Mouse (Mus musculus): ENCODE data around the gene Iqgap1. TPM values are rescaled to one million over a fixed set of nuclear protein-coding genes. Genes with fewer than 3 reads are reported as not detected.

Gene Iqgap1
- total and polyA plus RNA-seq, 3 experiments: 20.6 to 87.9 (median 58.8) TPM

DNA sequence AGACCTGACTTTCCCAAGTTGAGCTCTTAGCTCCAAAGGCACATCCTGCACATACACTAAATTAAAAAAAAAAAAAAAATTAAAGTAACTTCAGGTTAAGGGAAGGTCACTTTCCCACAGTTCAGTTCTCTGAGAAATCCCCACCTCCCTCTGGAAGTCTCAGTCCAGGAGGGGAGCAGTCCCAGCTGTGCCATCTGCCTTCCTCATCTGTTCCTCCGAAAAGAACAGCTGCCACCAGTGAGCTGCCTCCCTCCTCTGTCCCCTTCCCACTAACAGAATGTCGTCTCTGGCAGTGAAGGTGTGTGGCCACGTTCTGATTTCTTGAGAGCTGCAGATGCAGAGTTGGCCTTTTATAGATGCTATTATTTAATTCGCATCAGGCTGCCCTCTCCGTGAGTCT lies 127.9 kb downstream of the Iqgap1 start:
- H3K4me1 ChIP-seq (ENCODE audit: control insufficient read depth in 1 of 2, insufficient read depth in 2 of 2, low read length in 2 of 2): peaks cover 15 to 46% of the 10 kb centered on the region in 2 experiments
- DNase-seq (ENCODE audit: low read depth, low spot score): no peak

GRCm38 (mm10) chr7:80696903-80697302 lies 128.9 kb downstream of the Iqgap1 start:
- no peaks in the 10 kb centered on the region for H3K79me2 ChIP-seq (ENCODE audit: control insufficient read depth, insufficient read depth, low read length, poor library complexity)
- peak overlapping the region; percentile 72 for H3K27ac ChIP-seq (ENCODE audit: control insufficient read depth, low read depth, low read length)
- H3K9ac ChIP-seq (ENCODE audit: control insufficient read depth, low read depth, low read length, poor library complexity, severe bottlenecking): peak overlapping the region; percentile 17; the same call in 1 of the 2 replicates
- H3K36me3 ChIP-seq (ENCODE audit: control insufficient read depth in 1 of 2, insufficient read depth in 2 of 2, low read length in 2 of 2): peaks cover 0 to 34% of the 10 kb centered on the region in 2 experiments; a peak in 2 of 4 replicates
- peaks cover 15 to 46% of the 10 kb centered on the region in 2 experiments for H3K4me1 ChIP-seq (ENCODE audit: control insufficient read depth in 1 of 2, insufficient read depth in 2 of 2, low read length in 2 of 2)
- no peaks in the 10 kb centered on the region for H3K27me3 ChIP-seq (ENCODE audit: control insufficient read depth in 1 of 2, insufficient read depth in 2 of 2, low read length in 2 of 2)
- peak overlapping the region; percentile 4 to 30; a peak in 2 of 4 replicates for H3K4me3 ChIP-seq (ENCODE audit: control insufficient read depth in 1 of 2, insufficient read depth in 1 of 2, low read depth in 2 of 2, low read length in 2 of 2)
- DNase-seq (ENCODE audit: low read depth, low spot score): peak; percentile 65
- H3K9me3 ChIP-seq (replicated peaks; ENCODE audit: insufficient read depth, low read length): no peaks in the 10 kb centered on the region
- TF ChIP-seq EP300 (IDR thresholded peaks at IDR 0.05; ENCODE audit: low read depth in 1 of 2, low read length in 2 of 2): peak; percentile 85 to 89
- TF ChIP-seq POLR2AphosphoS2 (IDR thresholded peaks at IDR 0.05; ENCODE audit: low read length): no peak
- TF ChIP-seq SMC3 (IDR thresholded peaks at IDR 0.05; ENCODE audit: low read depth, low read length): no peak
- peak; percentile 88 for TF ChIP-seq GATA1 (IDR thresholded peaks at IDR 0.05; ENCODE audit: low read depth, low read length)
- no peak for TF ChIP-seq RAD21 (IDR thresholded peaks at IDR 0.05; ENCODE audit: low read depth, low read length)
- peak; percentile 63; the same call in 1 of the 2 replicates for TF ChIP-seq MYB (IDR thresholded peaks at IDR 0.05; ENCODE audit: low read depth, low read length)
- TF ChIP-seq MEF2A (IDR thresholded peaks at IDR 0.05; ENCODE audit: extremely low read depth, insufficient replicate concordance, low read depth, low read length, poor library complexity, severe bottlenecking): peak; percentile 14; the same call in 1 of the 2 replicates
- TF ChIP-seq MXI1 (IDR thresholded peaks at IDR 0.05; ENCODE audit: low read depth, low read length): peak; percentile 48
- TF ChIP-seq JUND (IDR thresholded peaks at IDR 0.05; ENCODE audit: low read depth, low read length): no peak; the same call in 1 of the 2 replicates
- no peak for TF ChIP-seq HCFC1 (IDR thresholded peaks at IDR 0.05; ENCODE audit: low read depth, low read length)
- TF ChIP-seq MAFK (IDR thresholded peaks at IDR 0.05; ENCODE audit: borderline replicate concordance, low read depth, low read length): peak; percentile 31; the same call in 1 of the 2 replicates
- peak; percentile 63; the same call in 1 of the 2 replicates for TF ChIP-seq RCOR1 (IDR thresholded peaks at IDR 0.05; ENCODE audit: low read depth, low read length)
- no peak for TF ChIP-seq NELFE (IDR thresholded peaks at IDR 0.05; ENCODE audit: low read depth, low read length)
- peak; percentile 62; the same call in 1 of the 2 replicates for TF ChIP-seq ZNF384 (IDR thresholded peaks at IDR 0.05; ENCODE audit: low read depth, low read length)
- no peak for TF ChIP-seq TBP (IDR thresholded peaks at IDR 0.05; ENCODE audit: low read depth, low read length)
- TF ChIP-seq CHD2 (IDR thresholded peaks at IDR 0.05; ENCODE audit: low read length): peak; percentile 60; the same call in 1 of the 2 replicates
- no peak for TF ChIP-seq ZKSCAN1 (IDR thresholded peaks at IDR 0.05; ENCODE audit: low read depth, low read length)
- no peak; the same call in 1 of the 2 replicates for TF ChIP-seq MAX (IDR thresholded peaks at IDR 0.05; ENCODE audit: low read length)
- TF ChIP-seq ELF1 (IDR thresholded peaks at IDR 0.05; ENCODE audit: low read depth, low read length): no peak
- no peak; the same call in 1 of the 2 replicates for TF ChIP-seq KAT2A (conservative IDR thresholded peaks at IDR 0.05; ENCODE audit: low read depth, low read length)
- 0 out of 2 replicates have a peak, but pooled peaks have one; percentile 6 for TF ChIP-seq TAL1 (IDR thresholded peaks at IDR 0.05; ENCODE audit: low read length)
- TF ChIP-seq POLR2AphosphoS5 (IDR thresholded peaks at IDR 0.05; ENCODE audit: borderline replicate concordance, low read depth, low read length): no peak
- 0 out of 2 replicates have a peak, but pooled peaks have one; percentile 13 for TF ChIP-seq GABPA (IDR thresholded peaks at IDR 0.05; ENCODE audit: low read depth, low read length)
- TF ChIP-seq TCF12 (IDR thresholded peaks at IDR 0.05; ENCODE audit: low read depth, low read length): peak; percentile 87
- no peak for TF ChIP-seq CHD1 (IDR thresholded peaks at IDR 0.05; ENCODE audit: low read depth, low read length)
- TF ChIP-seq BHLHE40 (IDR thresholded peaks at IDR 0.05; ENCODE audit: borderline replicate concordance, low read depth, low read length): 0 out of 2 replicates have a peak, but pooled peaks have one; percentile 28
- peak; percentile 79 for TF ChIP-seq SIN3A (IDR thresholded peaks at IDR 0.05; ENCODE audit: low read length)
- TF ChIP-seq ZC3H11A (IDR thresholded peaks at IDR 0.05; ENCODE audit: low read depth, low read length): no peak
- TF ChIP-seq E2F4 (IDR thresholded peaks at IDR 0.05; ENCODE audit: borderline replicate concordance, low read depth, low read length): no peak

More for the DNA sequence above, 127.9 kb downstream of the Iqgap1 start:
- Histone ChIP-seq H3K36me3 (ENCODE audit: control insufficient read depth in 1 of 2, insufficient read depth in 2 of 2, low read length in 2 of 2) (peaks cover 0 to 36% of the 10 kb centered on the region in 2 experiments; a peak in 2 of 4 replicates), H3K9me3 (replicated peaks; ENCODE audit: insufficient read depth, low read length) (no peaks in the 10 kb centered on the region), H3K79me2 (ENCODE audit: control insufficient read depth, insufficient read depth, low read length, poor library complexity) (no peaks in the 10 kb centered on the region), H3K9ac (ENCODE audit: control insufficient read depth, low read depth, low read length, poor library complexity, severe bottlenecking) (peak overlapping the region; percentile 7; the same call in 1 of the 2 replicates), H3K27ac (ENCODE audit: control insufficient read depth, low read depth, low read length) (peak overlapping the region; percentile 72), H3K4me3 (ENCODE audit: control insufficient read depth in 1 of 2, insufficient read depth in 1 of 2, low read depth in 2 of 2, low read length in 2 of 2) (no peak overlapping the region), H3K27me3 (ENCODE audit: control insufficient read depth in 1 of 2, insufficient read depth in 2 of 2, low read length in 2 of 2) (no peaks in the 10 kb centered on the region)
- 0 out of 2 replicates have a peak, but pooled peaks have one; percentile 6 for TF ChIP-seq ETS1 (IDR thresholded peaks at IDR 0.05; ENCODE audit: low read depth, low read length)
- no peak for TF ChIP-seq ZC3H11A (IDR thresholded peaks at IDR 0.05; ENCODE audit: low read depth, low read length)
- TF ChIP-seq ZNF384 (IDR thresholded peaks at IDR 0.05; ENCODE audit: low read depth, low read length): 0 out of 2 replicates have a peak, but pooled peaks have one; percentile 4
- no peak for TF ChIP-seq USF1 (IDR thresholded peaks at IDR 0.05; ENCODE audit: low read depth, low read length)
- TF ChIP-seq MAFK (IDR thresholded peaks at IDR 0.05; ENCODE audit: borderline replicate concordance, low read depth, low read length): no peak

Measured in MEL (cell line).